Mouse (Mus musculus) hindbrain, embryonic 11.5 days (tissue): ENCODE measurements around the gene Gm21761. TPM values are rescaled to one million over a fixed set of nuclear protein-coding genes. Genes with fewer than 3 reads are reported as not detected.
"Not testable (repeated sequence)": the region's sequence is repeated elsewhere in the genome, so short reads cannot be mapped to it uniquely, and the experiment has no call there.

Experiments
- ATAC-seq: fragments of 200-750 bp; cut with Nextera tagmentation; 2 replicates; pipeline ENCODE4 v1.8.0; 2017; ENCODE audit warnings: mild to moderate bottlenecking, moderate TSS enrichment, moderate library complexity; ENCODE audit not compliant: low FRiP score
- DNase-seq: peaks from one replicate; pipeline ENCODE4 v3.0.0-alpha.2; 2015; ENCODE audit warnings: low spot score
- H3K27ac ChIP-seq: fragments of 300-500 bp; sonication (generic); 2 replicates; pipeline ENCODE4 v1.5.1; 2014; ENCODE audit warnings: mild to moderate bottlenecking, low read depth, low read length
- H3K27me3 ChIP-seq: fragments of 300-500 bp; sonication (generic); 2 replicates; pipeline ENCODE4 v1.6.1; 2014; ENCODE audit warnings: mild to moderate bottlenecking, low read length, moderate library complexity, mixed read lengths; ENCODE audit not compliant: control insufficient read depth, insufficient read depth
- H3K36me3 ChIP-seq: fragments of 300-500 bp; sonication (generic); 2 replicates; pipeline ENCODE4 v1.6.1; 2014; ENCODE audit warnings: mild to moderate bottlenecking, low read length, moderate library complexity, mixed read lengths; ENCODE audit not compliant: control insufficient read depth, insufficient read depth
- H3K4me1 ChIP-seq: fragments of 300-500 bp; sonication (generic); replicated peaks from 2 replicates; pipeline ENCODE4 v1.6.1; 2014; ENCODE audit warnings: low read length, mixed read lengths; ENCODE audit not compliant: control insufficient read depth, insufficient read depth
- H3K4me2 ChIP-seq: fragments of 300-500 bp; sonication (generic); replicated peaks from 2 replicates; pipeline ENCODE4 v1.6.1; 2014; ENCODE audit warnings: mild to moderate bottlenecking, low read depth, low read length
- H3K4me3 ChIP-seq: fragments of 300-500 bp; sonication (generic); 2 replicates; pipeline ENCODE4 v1.5.1; 2014; ENCODE audit warnings: low read depth, low read length
- H3K9ac ChIP-seq: fragments of 300-500 bp; sonication (generic); 2 replicates; pipeline ENCODE4 v1.6.1; 2014; ENCODE audit warnings: low read depth, low read length
- H3K9me3 ChIP-seq: fragments of 300-500 bp; sonication (generic); 2 replicates; pipeline ENCODE4 v1.6.1; 2016; ENCODE audit warnings: low read length; ENCODE audit not compliant: control insufficient read depth
- WGBS: fragments of 180-500 bp; shearing (Covaris S2); extraction: QIAGEN DNeasy Blood & Tissue Kit; methylation state at CpG from one replicate; pipeline ENCODE4 v1.1.7; 2014; 5-methylcytosine and 5-hydroxymethylcytosine counted together
- polyA plus RNA-seq: library from polyadenylated mRNA; unstranded; fragments of >200 nt; fragmentation: Nextera tagmentation; extraction: Ambion mirVana; gene quantifications from 2 replicates; pipeline ENCODE4 v1.2.1, GENCODE M21; 2014

Gene Gm21761
- polyA plus RNA-seq, result not detected in 2 replicates

GRCm38 (mm10) chr13:119929172-119929571 is at the start of gene Gm21761:
Gene Gm21761, minus strand, starts transcription at chr13:119929272.
- no CpG with 5 or more reads among the region's 5 CpGs for WGBS
- not testable (repeated sequence) for H3K4me2 ChIP-seq, H3K27me3 ChIP-seq, H3K36me3 ChIP-seq, H3K4me3 ChIP-seq, H3K9ac ChIP-seq, H3K9me3 ChIP-seq, ATAC-seq, H3K4me1 ChIP-seq, H3K27ac ChIP-seq, DNase-seq

GRCm38 (mm10) chr13:119969163-119969562 is 40.1 kb upstream of the Gm21761 start:
- H3K4me1 ChIP-seq, H3K4me3 ChIP-seq, H3K27ac ChIP-seq, H3K9ac ChIP-seq, ATAC-seq, H3K9me3 ChIP-seq, H3K4me2 ChIP-seq, H3K36me3 ChIP-seq, H3K27me3 ChIP-seq, DNase-seq: not testable (repeated sequence)
- no CpG with 5 or more reads among the region's 13 CpGs for WGBS

GRCm38 (mm10) chr13:119968193-119968592 is 39.1 kb upstream of the Gm21761 start:
- no CpG with 5 or more reads among the region's 14 CpGs for WGBS
- not testable (repeated sequence) for H3K9ac ChIP-seq, H3K4me2 ChIP-seq, H3K9me3 ChIP-seq, DNase-seq, H3K27ac ChIP-seq, H3K27me3 ChIP-seq, ATAC-seq, H3K36me3 ChIP-seq, H3K4me1 ChIP-seq, H3K4me3 ChIP-seq

- DNase-seq (peak; percentile 35), ATAC-seq (peak; percentile 33)
- not testable (repeated sequence) for H3K9me3 ChIP-seq, H3K27ac ChIP-seq, H3K4me2 ChIP-seq, H3K36me3 ChIP-seq, H3K4me3 ChIP-seq, H3K9ac ChIP-seq, H3K4me1 ChIP-seq, H3K27me3 ChIP-seq
- WGBS, result 0% methylated on average over 19 of the region's 22 CpGs
These were observed 36.9 kb upstream of the Gm21761 start for GRCm38 (mm10) chr13:119965968-119966367.

GRCm38 (mm10) chr13:119965302-119965952 is 36.4 kb upstream of the Gm21761 start:
- ATAC-seq (peak; percentile 87), DNase-seq (peak; percentile 7)
- not testable (repeated sequence) for H3K27ac ChIP-seq, H3K9ac ChIP-seq, H3K4me1 ChIP-seq, H3K27me3 ChIP-seq, H3K4me2 ChIP-seq, H3K4me3 ChIP-seq, H3K9me3 ChIP-seq, H3K36me3 ChIP-seq
- WGBS, result under 1% methylated on average over 14 of the region's 34 CpGs

- not testable (repeated sequence) for H3K4me3 ChIP-seq, DNase-seq, H3K4me1 ChIP-seq, H3K9me3 ChIP-seq, H3K4me2 ChIP-seq, H3K27me3 ChIP-seq, H3K9ac ChIP-seq, H3K27ac ChIP-seq, H3K36me3 ChIP-seq
- WGBS, result no CpG with 5 or more reads among the region's 5 CpGs
- ATAC-seq, result 0 out of 2 replicates have a peak, but pooled peaks have one; percentile 31
These were observed 33.8 kb upstream of the Gm21761 start for GRCm38 (mm10) chr13:119962856-119963255.

- ATAC-seq, result not testable (repeated sequence)
These were observed 26.5 kb upstream of the Gm21761 start for GRCm38 (mm10) chr13:119955567-119955966.

GRCm38 (mm10) chr13:119955089-119955488 is 26.0 kb upstream of the Gm21761 start:
- not testable (repeated sequence) for ATAC-seq
- 89% methylated on average over 2 of the region's 2 CpGs for WGBS

More at GRCm38 (mm10) chr13:119955567-119955966, 26.5 kb upstream of the Gm21761 start:
- not testable (repeated sequence) for H3K4me3 ChIP-seq, H3K4me1 ChIP-seq, H3K9me3 ChIP-seq, H3K9ac ChIP-seq, H3K27me3 ChIP-seq, H3K36me3 ChIP-seq, H3K27ac ChIP-seq, DNase-seq, H3K4me2 ChIP-seq
- no CpG with 5 or more reads among the region's 5 CpGs for WGBS

GRCm38 (mm10) chr13:119950706-119951105 is 21.6 kb upstream of the Gm21761 start, which contains the start of gene B020031M17Rik:
Gene B020031M17Rik, minus strand, starts transcription at chr13:119950806.
- not testable (repeated sequence) for DNase-seq, H3K27me3 ChIP-seq, H3K4me3 ChIP-seq, H3K9me3 ChIP-seq, ATAC-seq, H3K36me3 ChIP-seq, H3K4me2 ChIP-seq, H3K4me1 ChIP-seq, H3K27ac ChIP-seq, H3K9ac ChIP-seq
- WGBS, result 70% methylated on average over 3 of the region's 6 CpGs

More at GRCm38 (mm10) chr13:119955089-119955488, 26.0 kb upstream of the Gm21761 start:
- not testable (repeated sequence) for H3K9ac ChIP-seq, H3K27me3 ChIP-seq, H3K9me3 ChIP-seq, H3K4me2 ChIP-seq, H3K4me3 ChIP-seq, H3K27ac ChIP-seq, H3K4me1 ChIP-seq, H3K36me3 ChIP-seq, DNase-seq
